Mouse (Mus musculus): ENCODE measurements around the gene Dmxl2.

- TF ChIP-seq CTCF (IDR thresholded peaks at IDR 0.05; ENCODE audit: low read depth, low read length), result no peak
- no peak for TF ChIP-seq POLR2A (IDR thresholded peaks at IDR 0.05; ENCODE audit: borderline replicate concordance, low read depth, low read length)
These were observed 16.5 kb downstream of the Dmxl2 start for GRCm38 (mm10) chr9:54484927-54485326.
